Mouse (Mus musculus) gastrocnemius, postnatal 10 days (tissue): ENCODE measurements around the gene Aldh3b2. TPM values are rescaled to one million over a fixed set of nuclear protein-coding genes. Genes with fewer than 3 reads are reported as not detected.

Source experiments
- DNase-seq: peaks from one replicate; pipeline ENCODE4 v3.0.0; 2021; ENCODE audit warnings: mixed read lengths
- total RNA-seq, 2 experiments: library from RNA; stranded (reverse); gene quantifications; 2 replicates each; pipeline ENCODE4 v1.2.3; 2021

Gene Aldh3b2
- total RNA-seq, 2 experiments from 2014 or later, result 0.63 to 1.0 TPM

- no peak for DNase-seq
These were observed 15.9 kb downstream of the Aldh3b2 start for GRCm38 (mm10) chr19:3988066-3988465.

GRCm38 (mm10) chr19:3988750-3989149, 16.6 kb downstream of the Aldh3b2 start:
- no peak for DNase-seq

- no peak for DNase-seq
These were observed 18.7 kb downstream of the Aldh3b2 start for GRCm38 (mm10) chr19:3990804-3991203.

GRCm38 (mm10) chr19:3991562-3991961, 19.4 kb downstream of the Aldh3b2 start:
- DNase-seq, result no peak

- DNase-seq, result no peak
These were observed 19.8 kb downstream of the Aldh3b2 start for GRCm38 (mm10) chr19:3991966-3992365.

GRCm38 (mm10) chr19:3992416-3992815, 20.3 kb downstream of the Aldh3b2 start, which contains the start of gene Tbx10:
TSS of gene Tbx10 (plus strand) at chr19:3992752.
- DNase-seq, result no peak

GRCm38 (mm10) chr19:3994932-3995331, 22.8 kb downstream of the Aldh3b2 start:
- no peak for DNase-seq

- DNase-seq, result no peak
These were observed 23.4 kb downstream of the Aldh3b2 start for GRCm38 (mm10) chr19:3995505-3995904.

- no peak for DNase-seq
These were observed 24.0 kb downstream of the Aldh3b2 start for GRCm38 (mm10) chr19:3996106-3996505.

- no peak for DNase-seq
These were observed 24.6 kb downstream of the Aldh3b2 start for GRCm38 (mm10) chr19:3996747-3997146.

- DNase-seq, result no peak
These were observed 25.1 kb downstream of the Aldh3b2 start for GRCm38 (mm10) chr19:3997231-3997630.

GRCm38 (mm10) chr19:3998335-3998734, 26.2 kb downstream of the Aldh3b2 start:
- no peak for DNase-seq

GRCm38 (mm10) chr19:3999121-3999730, 27.1 kb downstream of the Aldh3b2 start:
- DNase-seq, result no peak

- peak; percentile 88 for DNase-seq
These were observed 28.2 kb downstream of the Aldh3b2 start, which contains the start of the genes Nudt8 and Gm49405 for GRCm38 (mm10) chr19:4000119-4000900. TSS of gene Nudt8 (plus strand) at chr19:4000580. TSS of gene Gm49405 (plus strand) at chr19:4000626.

- no peak for DNase-seq
These were observed 28.9 kb downstream of the Aldh3b2 start for GRCm38 (mm10) chr19:4000949-4001525.

GRCm38 (mm10) chr19:4001752-4002151, 29.6 kb downstream of the Aldh3b2 start:
- DNase-seq, result no peak

GRCm38 (mm10) chr19:4003112-4003511, 31.0 kb downstream of the Aldh3b2 start, which contains the start of gene Doc2g:
TSS of gene Doc2g (plus strand) at chr19:4003313.
- no peak for DNase-seq

GRCm38 (mm10) chr19:4003641-4004040, 31.5 kb downstream of the Aldh3b2 start:
- no peak for DNase-seq

- DNase-seq, result no peak
These were observed 32.2 kb downstream of the Aldh3b2 start for GRCm38 (mm10) chr19:4004331-4004730.

- no peak for DNase-seq
These were observed 33.0 kb downstream of the Aldh3b2 start for GRCm38 (mm10) chr19:4005091-4005490.

- no peak for DNase-seq
These were observed 33.8 kb downstream of the Aldh3b2 start for GRCm38 (mm10) chr19:4005971-4006370.

- DNase-seq, result no peak
These were observed 39.0 kb downstream of the Aldh3b2 start for GRCm38 (mm10) chr19:4011086-4011485.

- DNase-seq, result peak; percentile 89
These were observed 40.4 kb downstream of the Aldh3b2 start, which contains the start of gene Ndufv1 for GRCm38 (mm10) chr19:4012432-4013022. TSS of gene Ndufv1 (minus strand) at chr19:4012806.
